Mouse (Mus musculus) heart, postnatal 14 days (tissue): ENCODE data around the gene Vps37c. TPM values are rescaled to one million over a fixed set of nuclear protein-coding genes. Genes with fewer than 3 reads are reported as not detected.

Experiments used
- DNase-seq, 2 experiments: peaks; one replicate each; pipeline ENCODE4 v3.0.0; 2021 to 2022
- intact Hi-C: fragments of 180-260 bp; cut with DNase I; formaldehyde crosslinking; loops from one replicate; pipeline ENCODE4 v1.15.1; 2025
- total RNA-seq, 2 experiments: library from RNA; stranded (reverse); gene quantifications; 2 replicates each; pipeline ENCODE4 v1.2.3; 2021

The Vps37c gene
- total RNA-seq, 2 experiments from 2014 or later = 18.6 to 20.0 TPM

DNA sequence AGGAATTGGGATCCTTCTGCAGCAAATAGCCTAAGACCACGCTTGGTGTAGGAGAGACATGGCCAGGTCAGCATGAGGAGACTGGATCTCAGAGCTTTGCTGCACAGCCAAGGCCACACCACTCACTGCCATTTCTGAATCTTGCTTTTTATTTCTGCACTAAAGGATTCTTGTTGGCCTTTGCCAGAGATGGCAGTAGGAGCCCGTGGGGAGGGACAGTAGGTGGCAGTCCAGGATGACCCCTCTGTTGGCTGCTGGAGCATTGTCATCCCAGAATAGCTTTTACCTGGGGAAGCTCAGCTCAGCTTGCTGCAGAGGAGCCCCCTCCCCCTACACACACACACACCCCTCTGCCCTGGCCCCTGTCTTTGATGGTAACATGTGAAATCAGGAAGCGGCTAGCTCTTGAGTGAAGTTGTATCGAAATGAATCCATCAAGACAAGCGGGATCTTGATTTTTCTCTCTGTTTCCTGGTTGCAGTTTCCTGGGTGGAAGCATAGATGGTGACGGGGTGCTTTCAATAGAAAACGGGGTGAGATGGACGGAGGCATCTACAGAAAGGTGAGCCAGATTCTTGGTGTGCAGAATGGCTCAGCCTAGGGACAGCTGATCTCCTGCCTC lies 73.4 kb downstream of the Vps37c start:
- intact Hi-C loops = no loop called here
- DNase-seq = no peak

DNA sequence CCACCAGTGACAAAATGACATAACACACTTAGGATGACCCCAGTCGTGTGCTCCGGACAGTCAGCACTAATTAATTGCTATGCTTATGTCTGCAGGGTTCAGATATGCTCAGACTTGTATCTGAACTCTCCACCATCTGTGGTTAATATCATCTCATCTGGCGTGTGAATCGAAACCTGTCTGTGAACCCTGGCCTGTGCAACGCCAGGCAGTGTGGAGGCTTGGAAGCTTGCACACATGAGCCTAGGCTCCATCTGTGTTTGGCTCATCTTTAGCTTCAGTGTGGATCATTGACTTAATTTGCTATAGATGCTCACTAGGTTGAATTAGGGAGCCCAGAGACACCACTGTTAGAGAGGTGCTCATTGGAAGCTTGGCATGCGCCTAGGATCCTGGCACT lies 73.9 kb downstream of the Vps37c start:
- intact Hi-C loops = no loop called here
- no peak for DNase-seq

DNA sequence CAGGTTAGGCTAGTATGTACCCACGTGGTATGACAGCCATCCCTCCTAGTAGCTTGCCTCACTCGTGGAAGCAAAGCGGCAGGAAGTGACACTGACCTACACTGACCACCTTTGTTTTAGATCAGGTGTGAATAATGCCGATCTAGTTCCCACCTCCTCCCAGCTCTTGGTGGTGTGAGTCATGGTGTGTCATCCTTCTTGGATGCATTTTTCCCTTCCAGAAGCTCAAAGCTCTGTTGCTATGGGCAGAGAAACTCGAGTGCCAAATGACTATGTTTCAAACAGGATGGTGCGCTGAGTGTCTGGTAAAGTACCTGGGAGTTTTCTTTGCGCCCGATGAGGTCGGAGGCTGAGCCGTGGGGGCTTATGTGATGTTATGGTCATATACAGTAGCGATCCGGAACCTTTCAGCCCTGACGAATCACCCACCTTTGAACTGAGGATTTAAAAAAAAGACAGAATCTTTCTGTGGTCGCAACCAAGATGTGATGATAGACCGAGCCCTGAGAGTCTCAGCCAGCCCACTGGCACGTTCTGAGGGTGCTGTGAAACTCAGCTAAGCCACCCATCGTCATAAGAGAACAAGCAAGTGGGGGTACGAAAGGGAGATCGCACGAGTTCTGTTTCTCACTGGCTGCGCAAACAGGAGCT lies 75.0 kb downstream of the Vps37c start:
- intact Hi-C loops = no loop called here
- DNase-seq = no peak

Other genes starting within 250 kb of the Vps37c start
- gene Lrrc10b, start 231.3 kb upstream of the Vps37c start, total RNA-seq = 1 to 10 TPM; 1.4 to 2.6 TPM
- gene Ppp1r32, start 205.8 kb upstream of the Vps37c start, total RNA-seq = under 1 TPM; 0.32 to 0.48 TPM
- 10 to 100 TPM; 35.3 to 36.4 TPM for gene Cpsf7, start 163.5 kb upstream of the Vps37c start, total RNA-seq
- 10 to 100 TPM; 64.1 to 78.7 TPM for gene Sdhaf2, start 162.6 kb upstream of the Vps37c start, total RNA-seq
- 1 to 10 TPM; 3.9 to 4.7 TPM for gene Tmem216, start 132.5 kb upstream of the Vps37c start, total RNA-seq
- gene Cyb561a3, start 111.6 kb upstream of the Vps37c start, total RNA-seq = 10 to 100 TPM; 10.2 to 11.3 TPM
- gene Tmem138, start 111.4 kb upstream of the Vps37c start, total RNA-seq = 1 to 10 TPM; 3.2 to 4.4 TPM
- 100 to 1,000 TPM; 181 to 185 TPM for gene Ddb1, start 83.4 kb upstream of the Vps37c start, total RNA-seq
- 10 to 100 TPM in 1 of 2 experiments, 1 to 10 TPM in 1; 8.2 to 10.1 TPM for gene Tkfc, start 83.1 kb upstream of the Vps37c start, total RNA-seq
- gene Vwce, start 54.5 kb upstream of the Vps37c start, total RNA-seq = under 1 TPM in 1 of 2 experiments, not detected in 1; 0.45 TPM
- not detected for gene Pga5, start 10.7 kb upstream of the Vps37c start, total RNA-seq
- 1 to 10 TPM in 1 of 2 experiments, under 1 TPM in 1; 0.36 to 4.9 TPM for gene Cd5, start 50.3 kb downstream of the Vps37c start, total RNA-seq
- 1 to 10 TPM in 1 of 2 experiments, under 1 TPM in 1; 0.41 to 3.6 TPM for gene Cd6, start 141.3 kb downstream of the Vps37c start, total RNA-seq
- 1 to 10 TPM; 2.6 to 2.9 TPM for gene Slc15a3, start 151.0 kb downstream of the Vps37c start, total RNA-seq
- gene Tmem132a, start 181.2 kb downstream of the Vps37c start, total RNA-seq = 10 to 100 TPM; 18.6 to 23.6 TPM
- gene Tmem109, start 193.3 kb downstream of the Vps37c start, total RNA-seq = 10 to 100 TPM; 80.3 to 85.0 TPM
- gene Prpf19, start 206.5 kb downstream of the Vps37c start, total RNA-seq = 100 to 1,000 TPM; 184 to 192 TPM
- not detected for gene Zp1, start 231.9 kb downstream of the Vps37c start, total RNA-seq
- under 1 TPM in 1 of 2 experiments, not detected in 1; 0.14 TPM for gene Ptgdr2, start 248.4 kb downstream of the Vps37c start, total RNA-seq